Mouse (Mus musculus) small intestine, adult 2 months (tissue): ENCODE measurements at regions not wholly inside any gene's neighbourhood (a gene's known extent, or its start where the extent isn't known, plus 50 kb on each side); places are given as distances from the start of the nearest gene placed in this dataset.

Experiments used
- CTCF ChIP-seq: fragments of 200-500 bp; IDR thresholded peaks from 2 replicates; pipeline ENCODE4 v1.5.1; 2012; ENCODE audit warnings: low read depth, mild to moderate bottlenecking, control low read depth, inconsistent platforms, low read length, moderate library complexity, mixed read lengths; ENCODE audit not compliant: insufficient replicate concordance, insufficient read length; ENCODE audit errors: extremely low read depth
- POLR2A ChIP-seq: fragments of 200-500 bp; IDR thresholded peaks from 2 replicates; pipeline ENCODE4 v1.6.1; 2012; ENCODE audit warnings: low read depth, mild to moderate bottlenecking, control low read depth, inconsistent platforms, low read length, moderate library complexity

DNA sequence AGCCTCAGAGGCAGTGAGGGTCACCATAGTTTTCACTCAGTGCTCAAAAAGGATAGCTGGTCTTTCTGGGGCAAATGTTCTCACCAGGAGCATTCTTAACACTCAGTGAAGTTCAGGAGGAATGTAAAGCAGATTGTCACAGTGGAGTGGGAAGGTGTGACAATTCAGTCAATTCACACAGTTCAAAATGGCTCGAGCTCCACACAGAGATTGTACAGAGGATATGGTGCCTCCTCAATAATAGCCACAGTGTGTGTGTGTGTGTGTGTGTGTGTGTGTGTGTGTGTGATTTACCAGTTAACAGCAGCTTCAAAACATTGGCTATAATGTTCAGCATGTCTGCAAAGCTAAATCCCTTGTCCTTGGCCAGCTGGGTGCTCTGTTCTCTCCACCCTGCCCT lies 279.3 kb upstream of the Gm12728 start:
- no peak for TF ChIP-seq POLR2A
- no peak for TF ChIP-seq CTCF
